Mouse (Mus musculus): ENCODE results near the gene Nrbf2.

- TF ChIP-seq CTCF (IDR thresholded peaks at IDR 0.05; ENCODE audit: borderline replicate concordance, control insufficient read depth, extremely low read depth, insufficient read depth, low read length, poor library complexity) (no peak), POLR2A (IDR thresholded peaks at IDR 0.05; ENCODE audit: control insufficient read depth, extremely low read depth, insufficient read depth, low read length, poor library complexity) (no peak)
Observed at GRCm38 (mm10) chr10:67320207-67320859, 35.2 kb upstream of the Nrbf2 start.
